Mouse (Mus musculus): ENCODE results near the gene Gm47283.
"Not testable (repeated sequence)": the region's sequence is repeated elsewhere in the genome, so short reads cannot be mapped to it uniquely, and the experiment has no call there.

Gene Gm47283

GRCm38 (mm10) chrY:90784438-90784837 lies at the start of gene Gm47283:
Gene Gm47283, plus strand, starts transcription at chrY:90784738.
- DNase-seq: not testable (repeated sequence)

GRCm38 (mm10) chrY:90735181-90735895 lies 49.2 kb upstream of the Gm47283 start:
- not testable (repeated sequence) for DNase-seq

GRCm38 (mm10) chrY:90736217-90737000 lies 48.1 kb upstream of the Gm47283 start:
- not testable (repeated sequence) for DNase-seq

GRCm38 (mm10) chrY:90737606-90738430 lies 46.7 kb upstream of the Gm47283 start:
- DNase-seq: no peak

- DNase-seq: no peak
Observed at GRCm38 (mm10) chrY:90738431-90738680, 46.2 kb upstream of the Gm47283 start.

- peak; percentile 23 to 35 for DNase-seq
Observed at GRCm38 (mm10) chrY:90738841-90739530, 45.6 kb upstream of the Gm47283 start.

GRCm38 (mm10) chrY:90739531-90740012 lies 45.0 kb upstream of the Gm47283 start:
- DNase-seq: peak; percentile 62 to 69

- DNase-seq: peak; percentile 77 to 80
Observed at GRCm38 (mm10) chrY:90740013-90740561, 44.5 kb upstream of the Gm47283 start.

- peak; percentile 50 to 56 for DNase-seq
Observed at GRCm38 (mm10) chrY:90741006-90741405, 43.5 kb upstream of the Gm47283 start.

GRCm38 (mm10) chrY:90741452-90742260 lies 42.9 kb upstream of the Gm47283 start:
- DNase-seq: peak; percentile 25 to 41

- not testable (repeated sequence) for DNase-seq
Observed at GRCm38 (mm10) chrY:90742261-90743052, 42.1 kb upstream of the Gm47283 start.

GRCm38 (mm10) chrY:90743053-90743810 lies 41.3 kb upstream of the Gm47283 start:
- not testable (repeated sequence) for DNase-seq

- no peak for DNase-seq
Observed at GRCm38 (mm10) chrY:90743811-90744220, 40.7 kb upstream of the Gm47283 start.

- peak; percentile 98 to 99 for DNase-seq
Observed at GRCm38 (mm10) chrY:90744381-90744981, 40.1 kb upstream of the Gm47283 start.

GRCm38 (mm10) chrY:90745256-90745655 lies 39.3 kb upstream of the Gm47283 start:
- not testable (repeated sequence) for DNase-seq

GRCm38 (mm10) chrY:90754721-90755120 lies 29.8 kb upstream of the Gm47283 start, which contains the start of gene Gm21860:
Gene Gm21860, minus strand, starts transcription at chrY:90754821.
- not testable (repeated sequence) for DNase-seq

GRCm38 (mm10) chrY:90839077-90839476 lies 54.5 kb downstream of the Gm47283 start, which contains the start of gene Gm21748:
Gene Gm21748, minus strand, starts transcription at chrY:90839177.
- DNase-seq: not testable (repeated sequence)

Data from B cell, adult 2 months (primary cell).